Mouse (Mus musculus): ENCODE measurements around the gene Baiap2l2. TPM values are rescaled to one million over a fixed set of nuclear protein-coding genes. Genes with fewer than 3 reads are reported as not detected.

Gene Baiap2l2
- total and polyA plus RNA-seq, 3 experiments = not detected

DNA sequence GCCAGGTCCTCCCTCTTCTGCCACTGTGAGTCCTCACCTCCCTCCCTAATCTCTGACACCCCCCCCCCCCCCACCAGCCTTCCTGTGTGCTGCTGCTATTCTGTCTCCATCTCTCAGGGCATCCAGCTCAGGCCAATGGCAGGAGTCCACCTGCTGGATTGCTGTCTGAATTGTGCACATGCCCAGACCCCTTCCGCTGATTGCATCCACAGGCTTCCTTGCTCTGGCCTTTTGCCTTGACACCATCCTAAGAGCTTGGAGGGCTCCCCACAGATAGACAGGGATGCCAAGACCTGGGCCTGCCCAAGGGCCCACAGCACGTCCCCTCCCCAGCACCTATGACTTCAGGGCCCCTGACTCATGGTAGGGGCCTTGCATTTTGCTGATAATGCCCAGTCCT is 75.0 kb downstream of the Baiap2l2 start:
- DNase-seq (ENCODE audit: low spot score) (no peak), ATAC-seq (ENCODE audit: extremely low read depth, insufficient number of reproducible peaks, low FRiP score, poor library complexity, severe bottlenecking) (no peak)
- Histone ChIP-seq H3K9me3 (replicated peaks) (no peaks in the 10 kb centered on the region), H3K27me3 (ENCODE audit: insufficient read depth, low read length) (peaks cover 23% of the 10 kb centered on the region), H3K4me3 (ENCODE audit: low read depth, low read length) (no peak overlapping the region), H3K36me3 (replicated peaks) (no peaks in the 10 kb centered on the region), H3K4me1 (ENCODE audit: insufficient read depth, low read depth, low read length) (no peaks in the 10 kb centered on the region)
- TF ChIP-seq TAL1 (conservative IDR thresholded peaks at IDR 0.05; ENCODE audit: low read depth, low read length) (no peak), POLR2AphosphoS5 (IDR thresholded peaks at IDR 0.05; ENCODE audit: insufficient replicate concordance, low read depth, low read length) (no peak), GATA1 (IDR thresholded peaks at IDR 0.05; ENCODE audit: borderline replicate concordance, low read length) (no peak), GATA2 (IDR thresholded peaks at IDR 0.05; ENCODE audit: borderline replicate concordance, low read depth, low read length) (no peak), CTCF (IDR thresholded peaks at IDR 0.05; ENCODE audit: low read depth, low read length) (no peak)

DNA sequence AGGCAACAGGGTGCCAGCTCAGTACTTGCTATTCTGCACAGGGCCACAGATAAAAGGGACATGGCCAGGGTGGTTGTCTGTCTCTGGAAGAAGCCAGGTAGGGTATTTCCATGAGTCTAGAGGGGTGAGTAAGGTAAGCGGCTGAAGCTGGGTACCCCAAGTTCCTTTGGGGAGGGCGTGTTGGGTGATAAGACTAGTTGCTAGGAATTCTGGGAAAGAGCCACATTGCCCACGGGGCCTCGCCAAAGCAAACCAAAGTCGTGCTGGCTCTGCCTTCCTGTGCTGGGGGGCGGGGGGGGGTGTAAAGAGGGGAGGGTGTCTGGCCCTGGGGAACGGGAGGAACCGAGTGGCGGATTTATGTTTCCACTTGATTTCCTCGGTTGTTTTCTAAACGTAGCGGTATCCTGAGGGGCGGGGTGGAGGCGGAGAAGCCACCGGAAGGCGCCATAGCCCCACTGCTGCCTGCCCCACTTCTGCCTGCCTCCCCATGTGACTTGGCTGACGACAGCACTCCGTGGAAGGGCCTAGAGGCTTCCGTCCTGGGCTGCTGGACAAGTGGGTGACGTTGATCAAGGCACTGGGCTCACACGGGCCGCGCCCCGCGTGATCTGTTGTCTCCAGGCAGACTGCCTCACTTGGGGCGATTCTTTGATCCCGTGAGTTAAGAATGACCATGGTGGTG is 76.4 kb downstream of the Baiap2l2 start:
- ATAC-seq (ENCODE audit: extremely low read depth, insufficient number of reproducible peaks, low FRiP score, poor library complexity, severe bottlenecking) (no peak), DNase-seq (ENCODE audit: low spot score) (no peak)
- peaks cover 25% of the 10 kb centered on the region for H3K27me3 ChIP-seq (ENCODE audit: insufficient read depth, low read length)
- H3K36me3 ChIP-seq (replicated peaks) = no peaks in the 10 kb centered on the region
- H3K9me3 ChIP-seq (replicated peaks) = no peaks in the 10 kb centered on the region
- H3K4me1 ChIP-seq (ENCODE audit: insufficient read depth, low read depth, low read length) = no peaks in the 10 kb centered on the region
- H3K4me3 ChIP-seq (ENCODE audit: low read depth, low read length) = no peak overlapping the region
- TF ChIP-seq CTCF (IDR thresholded peaks at IDR 0.05; ENCODE audit: low read depth, low read length) (no peak), GATA1 (IDR thresholded peaks at IDR 0.05; ENCODE audit: borderline replicate concordance, low read length) (no peak), GATA2 (IDR thresholded peaks at IDR 0.05; ENCODE audit: borderline replicate concordance, low read depth, low read length) (no peak), TAL1 (conservative IDR thresholded peaks at IDR 0.05; ENCODE audit: low read depth, low read length) (no peak), POLR2AphosphoS5 (IDR thresholded peaks at IDR 0.05; ENCODE audit: insufficient replicate concordance, low read depth, low read length) (no peak)

DNA sequence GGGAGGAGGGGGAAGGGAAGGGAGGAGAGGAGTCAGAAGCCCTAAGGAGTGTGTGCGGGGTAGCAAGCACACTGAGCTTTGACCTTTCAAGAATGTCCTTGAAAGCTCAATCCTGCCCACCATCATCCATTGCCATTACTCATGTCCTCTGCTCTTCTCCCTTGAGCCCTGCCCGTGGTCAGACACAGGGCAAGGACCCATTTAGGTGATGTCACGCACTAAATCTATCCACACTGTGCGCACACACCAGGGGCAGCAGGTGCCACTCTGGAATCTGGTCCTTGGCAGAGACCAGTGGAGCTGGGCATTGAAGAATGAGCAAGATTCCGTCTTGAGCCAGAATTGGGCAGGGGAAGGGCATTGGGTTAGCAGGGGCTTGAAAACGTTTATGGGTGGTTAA is 77.1 kb downstream of the Baiap2l2 start:
- peaks cover 28% of the 10 kb centered on the region for H3K27me3 ChIP-seq (ENCODE audit: insufficient read depth, low read length)
- H3K36me3 ChIP-seq (replicated peaks) = no peaks in the 10 kb centered on the region
- TF ChIP-seq GATA1 (IDR thresholded peaks at IDR 0.05; ENCODE audit: borderline replicate concordance, low read length) (no peak), POLR2AphosphoS5 (IDR thresholded peaks at IDR 0.05; ENCODE audit: insufficient replicate concordance, low read depth, low read length) (no peak), GATA2 (IDR thresholded peaks at IDR 0.05; ENCODE audit: borderline replicate concordance, low read depth, low read length) (no peak), TAL1 (conservative IDR thresholded peaks at IDR 0.05; ENCODE audit: low read depth, low read length) (no peak), CTCF (IDR thresholded peaks at IDR 0.05; ENCODE audit: low read depth, low read length) (no peak)
- no peaks in the 10 kb centered on the region for H3K9me3 ChIP-seq (replicated peaks)
- no peak for ATAC-seq (ENCODE audit: extremely low read depth, insufficient number of reproducible peaks, low FRiP score, poor library complexity, severe bottlenecking)
- no peaks in the 10 kb centered on the region for H3K4me1 ChIP-seq (ENCODE audit: insufficient read depth, low read depth, low read length)
- DNase-seq (ENCODE audit: low spot score) = no peak
- no peak overlapping the region for H3K4me3 ChIP-seq (ENCODE audit: low read depth, low read length)

Other genes starting within 250 kb of the Baiap2l2 start
- not detected in 2 replicates for gene Galr3, start 243.7 kb downstream of the Baiap2l2 start, total RNA-seq (2014; fragmentation: Nextera tagmentation)
- not detected in 2 replicates for gene Galr3, start 243.7 kb downstream of the Baiap2l2 start, total RNA-seq (2017)
- gene Galr3, start 243.7 kb downstream of the Baiap2l2 start, polyA plus RNA-seq (2012) = not detected in 2 replicates
- 15.7 and 23.7 TPM in 2 replicates for gene Ankrd54, start 222.6 kb downstream of the Baiap2l2 start, total RNA-seq (2014; fragmentation: Nextera tagmentation)
- 15.8 and 19.0 TPM in 2 replicates for gene Ankrd54, start 222.6 kb downstream of the Baiap2l2 start, total RNA-seq (2017)
- gene Ankrd54, start 222.6 kb downstream of the Baiap2l2 start, polyA plus RNA-seq (2012) = 37.8 and 51.9 TPM in 2 replicates
- 134 and 145 TPM in 2 replicates for gene Eif3l, start 210.4 kb downstream of the Baiap2l2 start, total RNA-seq (2014; fragmentation: Nextera tagmentation)
- 261 and 285 TPM in 2 replicates for gene Eif3l, start 210.4 kb downstream of the Baiap2l2 start, total RNA-seq (2017)
- gene Eif3l, start 210.4 kb downstream of the Baiap2l2 start, polyA plus RNA-seq (2012) = 20.8 and 30.9 TPM in 2 replicates
- gene Micall1, start 176.6 kb downstream of the Baiap2l2 start, total RNA-seq (2014; fragmentation: Nextera tagmentation) = 10.4 and 11.5 TPM in 2 replicates
- gene Micall1, start 176.6 kb downstream of the Baiap2l2 start, total RNA-seq (2017) = 3.7 and 4.5 TPM in 2 replicates
- 19.9 and 20.5 TPM in 2 replicates for gene Micall1, start 176.6 kb downstream of the Baiap2l2 start, polyA plus RNA-seq (2012)
- 143 and 147 TPM in 2 replicates for gene Polr2f, start 144.5 kb downstream of the Baiap2l2 start, total RNA-seq (2014; fragmentation: Nextera tagmentation)
- 97.0 and 109 TPM in 2 replicates for gene Polr2f, start 144.5 kb downstream of the Baiap2l2 start, total RNA-seq (2017)
- gene Polr2f, start 144.5 kb downstream of the Baiap2l2 start, polyA plus RNA-seq (2012) = 210 and 266 TPM in 2 replicates
- 1.4 and 2.8 TPM in 2 replicates for gene 1700088E04Rik, start 144.3 kb downstream of the Baiap2l2 start, total RNA-seq (2014; fragmentation: Nextera tagmentation)
- gene 1700088E04Rik, start 144.3 kb downstream of the Baiap2l2 start, total RNA-seq (2017) = 1.6 and 2.2 TPM in 2 replicates
- 0.46 and 0.50 TPM in 2 replicates for gene 1700088E04Rik, start 144.3 kb downstream of the Baiap2l2 start, polyA plus RNA-seq (2012)
- not detected in 2 replicates for gene Sox10, start 120.3 kb downstream of the Baiap2l2 start, total RNA-seq (2014; fragmentation: Nextera tagmentation)
- 0.11 TPM in 1 of 2 replicates, not detected in the other for gene Sox10, start 120.3 kb downstream of the Baiap2l2 start, total RNA-seq (2017)
- gene Sox10, start 120.3 kb downstream of the Baiap2l2 start, polyA plus RNA-seq (2012) = not detected in 2 replicates
- gene Pick1, start 56.4 kb downstream of the Baiap2l2 start, total RNA-seq (2014; fragmentation: Nextera tagmentation) = 10.0 and 10.2 TPM in 2 replicates
- gene Pick1, start 56.4 kb downstream of the Baiap2l2 start, total RNA-seq (2017) = 14.2 and 14.6 TPM in 2 replicates
- gene Pick1, start 56.4 kb downstream of the Baiap2l2 start, polyA plus RNA-seq (2012) = 19.7 and 21.0 TPM in 2 replicates
- not detected in 2 replicates for gene Gm49486, start 56.1 kb downstream of the Baiap2l2 start, total RNA-seq (2014; fragmentation: Nextera tagmentation)
- 0.11 and 0.29 TPM in 2 replicates for gene Gm49486, start 56.1 kb downstream of the Baiap2l2 start, total RNA-seq (2017)
- 0.03 TPM in 1 of 2 replicates, not detected in the other for gene Gm49486, start 56.1 kb downstream of the Baiap2l2 start, polyA plus RNA-seq (2012)
- not detected in 2 replicates for gene Slc16a8, start 30.8 kb downstream of the Baiap2l2 start, total RNA-seq (2014; fragmentation: Nextera tagmentation)
- not detected in 2 replicates for gene Slc16a8, start 30.8 kb downstream of the Baiap2l2 start, total RNA-seq (2017)
- not detected in 2 replicates for gene Slc16a8, start 30.8 kb downstream of the Baiap2l2 start, polyA plus RNA-seq (2012)
- gene Pla2g6, start 42.9 kb upstream of the Baiap2l2 start, total RNA-seq (2014; fragmentation: Nextera tagmentation) = 22.1 and 24.5 TPM in 2 replicates
- gene Pla2g6, start 42.9 kb upstream of the Baiap2l2 start, total RNA-seq (2017) = 6.5 and 7.0 TPM in 2 replicates
- gene Pla2g6, start 42.9 kb upstream of the Baiap2l2 start, polyA plus RNA-seq (2012) = 25.1 and 26.4 TPM in 2 replicates
- 10.1 and 10.2 TPM in 2 replicates for gene Maff, start 61.1 kb upstream of the Baiap2l2 start, total RNA-seq (2014; fragmentation: Nextera tagmentation)
- gene Maff, start 61.1 kb upstream of the Baiap2l2 start, total RNA-seq (2017) = 11.7 and 14.8 TPM in 2 replicates
- gene Maff, start 61.1 kb upstream of the Baiap2l2 start, polyA plus RNA-seq (2012) = 8.4 and 8.6 TPM in 2 replicates
- gene Tmem184b, start 118.0 kb upstream of the Baiap2l2 start, total RNA-seq (2014; fragmentation: Nextera tagmentation) = 11.3 and 13.3 TPM in 2 replicates
- 1.9 and 2.3 TPM in 2 replicates for gene Tmem184b, start 118.0 kb upstream of the Baiap2l2 start, total RNA-seq (2017)
- gene Tmem184b, start 118.0 kb upstream of the Baiap2l2 start, polyA plus RNA-seq (2012) = 12.9 and 13.8 TPM in 2 replicates
- gene Csnk1e, start 170.0 kb upstream of the Baiap2l2 start, total RNA-seq (2014; fragmentation: Nextera tagmentation) = not detected in 2 replicates
- gene Csnk1e, start 170.0 kb upstream of the Baiap2l2 start, total RNA-seq (2017) = 0.35 and 0.44 TPM in 2 replicates
- not detected in 2 replicates for gene Csnk1e, start 170.0 kb upstream of the Baiap2l2 start, polyA plus RNA-seq (2012)
- gene Kcnj4, start 219.7 kb upstream of the Baiap2l2 start, total RNA-seq (2014; fragmentation: Nextera tagmentation) = not detected in 2 replicates
- gene Kcnj4, start 219.7 kb upstream of the Baiap2l2 start, total RNA-seq (2017) = 0.05 TPM in 1 of 2 replicates, not detected in the other
- gene Kcnj4, start 219.7 kb upstream of the Baiap2l2 start, polyA plus RNA-seq (2012) = not detected in 2 replicates
- not detected in 2 replicates for gene Kdelr3, start 230.9 kb upstream of the Baiap2l2 start, total RNA-seq (2014; fragmentation: Nextera tagmentation)
- 0.05 TPM in 1 of 2 replicates, not detected in the other for gene Kdelr3, start 230.9 kb upstream of the Baiap2l2 start, total RNA-seq (2017)
- not detected in 2 replicates for gene Kdelr3, start 230.9 kb upstream of the Baiap2l2 start, polyA plus RNA-seq (2012)

All from G1E (cell line).